Mouse (Mus musculus) embryonic facial prominence, embryonic 11.5 days (tissue): Measurements from ENCODE around the gene Izumo1. TPM values are rescaled to one million over a fixed set of nuclear protein-coding genes. Genes with fewer than 3 reads are reported as not detected.
A peak's percentile ranks its signal among the peaks of the same experiment; 100 is the strongest.

ENCODE experiments used
- ATAC-seq: fragments of 200-750 bp; cut with Nextera tagmentation; replicated peaks from 2 replicates; pipeline ENCODE4 v1.8.0; 2017; ENCODE audit warnings: low read depth; ENCODE audit not compliant: insufficient number of reproducible peaks, low FRiP score, low TSS enrichment
- DNase-seq: peaks from one replicate; pipeline ENCODE4 v3.0.0-alpha.2; 2015; ENCODE audit warnings: low spot score
- H3K27ac ChIP-seq: fragments of 300-500 bp; sonication (generic); replicated peaks from 2 replicates; pipeline ENCODE4 v1.5.1; 2014; ENCODE audit warnings: mild to moderate bottlenecking, low read depth, low read length, control low read depth
- H3K27me3 ChIP-seq: fragments of 300-500 bp; sonication (generic); 2 replicates; pipeline ENCODE4 v1.6.1; 2014; ENCODE audit warnings: mild to moderate bottlenecking, low read length, moderate library complexity, mixed read lengths; ENCODE audit not compliant: control insufficient read depth, insufficient read depth
- H3K36me3 ChIP-seq: fragments of 300-500 bp; sonication (generic); replicated peaks from 2 replicates; pipeline ENCODE4 v1.6.1; 2014; ENCODE audit warnings: low read depth, mild to moderate bottlenecking, low read length, moderate library complexity, mixed read lengths; ENCODE audit not compliant: control insufficient read depth, insufficient read depth
- H3K4me1 ChIP-seq: fragments of 300-500 bp; sonication (generic); 2 replicates; pipeline ENCODE4 v1.6.1; 2014; ENCODE audit warnings: low read length, mixed read lengths; ENCODE audit not compliant: control insufficient read depth, insufficient read depth
- H3K4me2 ChIP-seq: fragments of 300-500 bp; sonication (generic); 2 replicates; pipeline ENCODE4 v1.6.1; 2014; ENCODE audit warnings: low read depth, mild to moderate bottlenecking, control low read depth, low read length, moderate library complexity
- H3K4me3 ChIP-seq: fragments of 300-500 bp; sonication (generic); 2 replicates; pipeline ENCODE4 v1.5.1; 2014; ENCODE audit warnings: low read depth, low read length, control low read depth
- H3K9ac ChIP-seq: fragments of 300-500 bp; sonication (generic); replicated peaks from 2 replicates; pipeline ENCODE4 v1.6.1; 2014; ENCODE audit warnings: mild to moderate bottlenecking, control low read depth, low read length
- H3K9me3 ChIP-seq: fragments of 300-500 bp; sonication (generic); replicated peaks from 2 replicates; pipeline ENCODE4 v1.6.1; 2016; ENCODE audit warnings: mild to moderate bottlenecking, low read length, inconsistent platforms, mixed read lengths; ENCODE audit not compliant: control insufficient read depth
- WGBS: fragments of 180-500 bp; shearing (Covaris S2); extraction: QIAGEN DNeasy Blood & Tissue Kit; methylation state at CpG from one replicate; pipeline ENCODE4 v1.1.7; 2014; 5-methylcytosine and 5-hydroxymethylcytosine counted together
- polyA plus RNA-seq: library from polyadenylated mRNA; unstranded; fragments of >200 nt; fragmentation: Nextera tagmentation; extraction: Ambion mirVana; gene quantifications from 2 replicates; pipeline ENCODE4 v1.2.1, GENCODE M21; 2014

The Izumo1 gene
- polyA plus RNA-seq, 1 experiment from 2014 or later, result 0.11 TPM

- peak; percentile 58 for DNase-seq
- H3K27me3 ChIP-seq, result peaks cover 17% of the 10 kb centered on the region
- no peaks in the 10 kb centered on the region for H3K36me3 ChIP-seq
- H3K4me1 ChIP-seq, result no peaks in the 10 kb centered on the region; the same call in 1 of the 2 replicates
- no peaks in the 10 kb centered on the region for H3K9me3 ChIP-seq
- no peak for ATAC-seq
- peak overlapping the region; percentile 46 for H3K4me2 ChIP-seq
- H3K27ac ChIP-seq, result no peak overlapping the region
- H3K4me3 ChIP-seq, result peak overlapping the region; percentile 12; the same call in 1 of the 2 replicates
- 13% methylated on average over 35 of the region's 35 CpGs for WGBS
- peak overlapping the region; percentile 54 for H3K9ac ChIP-seq
Observed at GRCm38 (mm10) chr7:45632499-45632898, 10.9 kb downstream of the Izumo1 start.

- DNase-seq (no peak), ATAC-seq (no peak)
- H3K9me3 ChIP-seq, result no peaks in the 10 kb centered on the region
- H3K9ac ChIP-seq, result no peak overlapping the region
- H3K4me1 ChIP-seq, result no peaks in the 10 kb centered on the region; the same call in 1 of the 2 replicates
- H3K4me3 ChIP-seq, result no peak overlapping the region
- H3K4me2 ChIP-seq, result no peak overlapping the region
- no peaks in the 10 kb centered on the region for H3K36me3 ChIP-seq
- WGBS, result 90% methylated on average over 11 of the region's 11 CpGs
- H3K27ac ChIP-seq, result no peak overlapping the region
- H3K27me3 ChIP-seq, result peaks cover 5% of the 10 kb centered on the region; the same call in 1 of the 2 replicates
Observed at GRCm38 (mm10) chr7:45634946-45635681, 13.5 kb downstream of the Izumo1 start.

- no peak overlapping the region for H3K4me2 ChIP-seq
- H3K9ac ChIP-seq, result no peak overlapping the region
- peaks cover 5% of the 10 kb centered on the region; the same call in 1 of the 2 replicates for H3K27me3 ChIP-seq
- no peak overlapping the region for H3K4me3 ChIP-seq
- no peak overlapping the region for H3K27ac ChIP-seq
- H3K4me1 ChIP-seq, result no peaks in the 10 kb centered on the region; the same call in 1 of the 2 replicates
- no peak for ATAC-seq
- DNase-seq, result no peak
- no peaks in the 10 kb centered on the region for H3K9me3 ChIP-seq
- WGBS, result 83% methylated on average over 15 of the region's 15 CpGs
- no peaks in the 10 kb centered on the region for H3K36me3 ChIP-seq
Observed at GRCm38 (mm10) chr7:45635711-45636688, 14.4 kb downstream of the Izumo1 start.

GRCm38 (mm10) chr7:45637710-45638109 is 16.1 kb downstream of the Izumo1 start:
- Histone ChIP-seq H3K4me1 (no peaks in the 10 kb centered on the region), H3K27ac (no peak overlapping the region), H3K4me3 (no peak overlapping the region), H3K4me2 (no peak overlapping the region), H3K9me3 (no peaks in the 10 kb centered on the region), H3K36me3 (no peaks in the 10 kb centered on the region), H3K27me3 (no peaks in the 10 kb centered on the region), H3K9ac (no peak overlapping the region)
- ATAC-seq (no peak), DNase-seq (no peak)
- WGBS, result 90% methylated on average over 6 of the region's 6 CpGs

- Histone ChIP-seq H3K27me3 (no peaks in the 10 kb centered on the region), H3K9me3 (no peaks in the 10 kb centered on the region), H3K4me1 (no peaks in the 10 kb centered on the region), H3K4me2 (peak overlapping the region; percentile 2; the same call in 1 of the 2 replicates), H3K4me3 (0 out of 2 replicates have a peak overlapping the region, but pooled peaks have one; percentile 1), H3K9ac (no peak overlapping the region), H3K36me3 (no peaks in the 10 kb centered on the region), H3K27ac (no peak overlapping the region)
- DNase-seq (peak; percentile 99), ATAC-seq (peak; percentile 84)
- WGBS, result 17% methylated on average over 29 of the region's 29 CpGs
Observed at GRCm38 (mm10) chr7:45638623-45639401, 17.2 kb downstream of the Izumo1 start.

- H3K27me3 ChIP-seq, result no peaks in the 10 kb centered on the region
- no peaks in the 10 kb centered on the region for H3K9me3 ChIP-seq
- H3K9ac ChIP-seq, result no peak within 1 kb of the TSS
- no peak within 1 kb of the TSS for H3K4me2 ChIP-seq
- H3K4me3 ChIP-seq, result no peak within 1 kb of the TSS
- ATAC-seq (no peak), DNase-seq (no peak)
- no peaks in the 10 kb centered on the region; the same call in 1 of the 2 replicates for H3K4me1 ChIP-seq
- H3K36me3 ChIP-seq, result no peaks in the 10 kb centered on the region
- 20% methylated on average over 19 of the region's 19 CpGs for WGBS
- no peak within 1 kb of the TSS; the same call in 1 of the 2 replicates for H3K27ac ChIP-seq
Observed at GRCm38 (mm10) chr7:45639561-45640027, 18.0 kb downstream of the Izumo1 start, which contains the start of gene Mamstr. Gene Mamstr (plus strand): TSS chr7:45639977.

- Histone ChIP-seq H3K9me3 (no peaks in the 10 kb centered on the region), H3K27me3 (no peaks in the 10 kb centered on the region), H3K4me3 (no peak overlapping the region), H3K4me1 (no peaks in the 10 kb centered on the region; the same call in 1 of the 2 replicates), H3K36me3 (no peaks in the 10 kb centered on the region), H3K4me2 (no peak overlapping the region), H3K27ac (no peak overlapping the region; the same call in 1 of the 2 replicates), H3K9ac (no peak overlapping the region)
- no peak for ATAC-seq
- DNase-seq, result no peak
- 69% methylated on average over 19 of the region's 19 CpGs for WGBS
Observed at GRCm38 (mm10) chr7:45640191-45640957, 18.8 kb downstream of the Izumo1 start.
